Mouse (Mus musculus) heart, adult 18-20 months (tissue): ENCODE results near the gene Erich2. TPM values are rescaled to one million over a fixed set of nuclear protein-coding genes. Genes with fewer than 3 reads are reported as not detected.

ENCODE experiments used
- DNase-seq, 2 experiments: peaks; one replicate each; pipeline ENCODE4 v3.0.0; 2021 to 2022; ENCODE audit warnings: mixed read lengths in 1 of 2
- total RNA-seq, 2 experiments: library from RNA; stranded (reverse); gene quantifications; 2 replicates each; pipeline ENCODE4 v1.2.3; 2021

Gene Erich2
- total RNA-seq, 2 experiments from 2014 or later = 1.3 TPM; not detected in 1

DNA sequence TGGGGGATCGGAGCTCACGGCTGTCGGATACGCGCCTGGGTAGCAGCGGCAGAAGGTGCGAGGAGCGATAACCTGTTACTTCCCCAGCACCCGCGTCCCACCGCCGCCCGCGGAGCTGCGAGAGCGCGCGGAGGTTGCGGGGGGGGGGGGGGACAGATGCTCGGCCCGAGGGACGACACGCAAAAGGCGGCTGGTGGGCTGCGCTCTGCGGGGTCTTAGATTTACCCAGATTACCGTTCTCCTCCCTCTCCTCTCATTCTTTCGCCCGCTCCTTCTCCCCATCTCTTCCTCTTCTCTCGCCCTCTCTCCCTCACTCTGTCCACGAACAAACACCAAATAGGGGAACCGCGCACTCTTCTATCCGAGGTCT is 54.0 kb downstream of the Erich2 start:
- no peak for DNase-seq

- no peak for DNase-seq
These were observed 54.5 kb downstream of the Erich2 start for GRCm38 (mm10) chr2:70562981-70563671.

DNA sequence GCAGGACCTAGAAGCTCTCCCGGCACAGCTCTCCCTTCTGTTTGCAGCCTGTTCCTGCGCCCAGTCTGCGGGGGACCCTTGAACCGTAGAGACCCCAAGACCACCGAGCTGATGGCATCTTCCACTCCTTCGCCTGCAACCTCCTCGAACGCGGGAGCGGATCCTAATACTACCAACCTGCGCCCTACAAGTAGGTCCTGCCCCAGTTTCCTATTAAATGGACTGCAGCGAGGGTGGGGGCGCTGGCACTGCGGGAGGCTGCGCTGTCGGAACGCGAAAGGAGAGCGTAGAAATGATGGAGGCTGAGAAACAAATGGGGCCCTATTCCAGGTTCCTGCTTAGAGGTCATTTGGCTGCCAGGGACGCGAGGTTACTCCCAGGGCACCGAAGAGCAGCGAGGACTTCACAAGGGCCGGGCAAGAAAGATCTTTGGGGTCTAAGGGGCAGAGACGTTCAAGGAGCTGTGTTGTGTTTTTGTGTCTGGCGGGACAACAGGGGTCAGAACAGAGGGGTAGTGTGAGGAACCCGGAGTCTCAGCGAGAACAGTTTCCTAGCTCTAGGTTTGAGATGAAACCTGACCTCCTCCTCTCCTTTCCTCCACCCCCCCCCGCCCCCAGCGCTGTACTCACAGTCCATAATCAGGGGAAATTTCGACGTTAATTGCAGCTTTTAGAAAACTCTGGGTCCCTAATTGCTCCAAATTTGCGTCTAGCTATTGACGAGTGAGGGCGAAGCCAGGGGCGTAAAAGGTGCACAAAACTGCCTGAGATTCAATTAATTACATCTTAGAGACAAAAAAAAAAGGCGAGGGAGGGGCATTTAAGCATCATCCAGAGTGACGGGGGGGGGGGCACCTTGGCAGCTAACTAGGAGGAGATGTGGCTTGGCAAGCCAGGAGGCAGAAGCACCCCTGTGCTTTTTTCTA is 55.4 kb downstream of the Erich2 start:
- DNase-seq = no peak

- no peak for DNase-seq
These were observed 56.2 kb downstream of the Erich2 start for GRCm38 (mm10) chr2:70564646-70565315.

GRCm38 (mm10) chr2:70565651-70566602 is 57.3 kb downstream of the Erich2 start:
- no peak for DNase-seq

DNA sequence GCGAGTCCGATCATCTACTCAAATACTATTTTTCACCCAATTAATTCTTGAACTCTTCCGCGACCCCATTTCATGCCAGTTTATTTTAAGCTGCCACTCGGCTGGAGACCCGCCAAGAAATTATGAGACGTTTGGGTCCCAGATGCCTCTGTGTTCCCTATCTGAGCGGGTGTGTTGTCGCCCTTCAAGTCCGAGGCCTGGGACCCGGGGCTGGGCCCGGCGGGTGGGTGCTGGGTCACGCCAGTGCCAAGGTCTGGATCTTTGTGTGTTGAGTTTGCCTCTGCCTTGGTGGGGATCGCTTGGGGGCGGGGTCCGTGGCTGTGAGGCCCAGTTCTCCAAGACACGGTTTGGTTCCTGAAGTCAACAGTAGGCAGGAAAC is 58.0 kb downstream of the Erich2 start:
- DNase-seq = no peak

GRCm38 (mm10) chr2:70567071-70567681 is 58.6 kb downstream of the Erich2 start:
- peak in 1 of 2 experiments; percentile 44 for DNase-seq

GRCm38 (mm10) chr2:70567682-70568077 is 59.1 kb downstream of the Erich2 start:
- no peak for DNase-seq

- no peak for DNase-seq
These were observed 59.8 kb downstream of the Erich2 start for GRCm38 (mm10) chr2:70568198-70568941.

DNA sequence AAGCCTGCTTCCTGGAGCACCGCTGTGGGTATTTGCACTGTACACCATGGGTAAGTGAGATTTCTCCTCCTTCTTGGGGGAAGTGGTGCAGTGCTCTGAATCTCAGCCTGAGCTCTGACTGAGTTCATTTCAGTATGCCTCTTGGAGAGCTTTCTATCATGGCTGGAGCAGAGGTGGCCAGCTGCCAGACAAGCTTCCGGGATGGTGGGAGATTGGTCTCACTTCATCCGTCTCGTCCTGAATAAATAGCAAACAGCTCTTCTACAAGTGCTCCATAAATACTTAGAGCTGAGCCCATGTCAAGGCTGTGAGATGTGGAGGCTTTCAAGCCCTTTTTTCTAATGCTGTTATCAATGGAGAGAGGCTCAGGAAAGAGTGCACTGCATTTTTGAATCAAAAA is 63.1 kb downstream of the Erich2 start:
- no peak for DNase-seq

DNA sequence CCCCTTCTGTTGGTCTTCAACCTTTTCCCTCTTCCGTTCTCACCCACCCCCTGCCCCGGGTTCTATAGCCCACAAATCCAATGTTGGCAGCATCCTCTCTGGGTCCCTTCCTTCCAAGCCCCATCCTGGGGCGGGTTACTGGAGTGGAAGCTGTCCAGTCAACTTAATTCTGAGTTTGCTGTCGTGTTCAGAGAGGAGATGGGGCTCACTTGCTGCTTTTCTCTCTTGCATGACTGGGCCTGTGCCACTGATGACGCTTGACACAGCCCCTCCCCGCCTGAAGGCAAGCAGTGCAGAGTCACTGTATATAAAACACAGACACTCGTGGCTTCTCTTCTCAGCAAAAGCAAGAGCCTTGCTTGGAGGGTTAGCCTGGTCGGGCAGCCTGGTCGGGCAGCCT is 63.6 kb downstream of the Erich2 start:
- DNase-seq = no peak

DNA sequence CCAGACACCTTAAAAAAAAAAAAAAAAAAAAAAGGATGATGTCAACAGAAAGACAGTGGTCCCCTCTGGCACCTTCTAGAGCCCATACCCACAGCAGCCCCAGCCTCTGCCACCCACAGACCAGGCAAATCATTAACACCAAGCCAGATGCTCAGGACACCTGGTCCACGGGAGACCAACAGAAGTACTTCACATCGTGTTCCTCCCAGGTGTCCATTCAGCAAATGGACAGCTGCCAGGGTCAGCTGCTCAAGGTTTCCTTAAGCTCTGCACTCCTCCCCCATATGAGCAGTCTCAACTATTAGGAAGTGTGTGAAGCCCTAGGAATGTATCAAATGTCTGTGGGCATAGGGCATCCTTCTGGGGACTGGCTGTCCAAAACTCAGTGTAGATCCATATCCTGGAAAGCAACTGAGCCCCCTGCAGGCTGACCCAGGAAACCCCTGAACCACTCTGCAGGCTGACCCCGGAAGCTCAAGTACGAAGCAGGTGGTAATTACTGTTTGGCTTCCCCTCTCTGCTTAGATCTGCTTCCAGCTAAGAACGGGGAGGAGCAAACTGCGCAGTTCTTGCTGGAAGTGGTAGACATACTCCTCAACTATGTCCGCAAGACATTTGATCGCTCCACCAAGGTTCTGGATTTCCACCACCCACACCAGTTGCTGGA is 65.1 kb downstream of the Erich2 start:
- no peak for DNase-seq

GRCm38 (mm10) chr2:70588200-70588599 is 79.6 kb downstream of the Erich2 start:
- DNase-seq = no peak

Other genes starting within 250 kb of the Erich2 start
- not detected for gene Sp5, start 33.9 kb upstream of the Erich2 start, total RNA-seq
- under 1 TPM in 1 of 2 experiments, not detected in 1; 0.17 TPM for gene Gad1, start 44.3 kb downstream of the Erich2 start, total RNA-seq
- gene Gorasp2, start 152.8 kb downstream of the Erich2 start, total RNA-seq = 10 to 100 TPM; 58.0 to 61.3 TPM
- not detected for gene Gm26558, start 153.3 kb downstream of the Erich2 start, total RNA-seq